Mouse (Mus musculus) heart, postnatal 10 days (tissue): ENCODE measurements at regions not wholly inside any gene's neighbourhood (a gene's known extent, or its start where the extent isn't known, plus 50 kb on each side); places are given as distances from the start of the nearest gene placed in this dataset.

Source experiments
- DNase-seq, 2 experiments: peaks; one replicate each; pipeline ENCODE4 v3.0.0; 2021
- intact Hi-C: fragments of 180-260 bp; cut with DNase I; formaldehyde crosslinking; loops from one replicate; pipeline ENCODE4 v1.15.1; 2025

GRCm38 (mm10) chr12:7382455-7382854 lies 595.0 kb upstream of the Apob start:
- intact Hi-C loops, result no loop called here

DNA sequence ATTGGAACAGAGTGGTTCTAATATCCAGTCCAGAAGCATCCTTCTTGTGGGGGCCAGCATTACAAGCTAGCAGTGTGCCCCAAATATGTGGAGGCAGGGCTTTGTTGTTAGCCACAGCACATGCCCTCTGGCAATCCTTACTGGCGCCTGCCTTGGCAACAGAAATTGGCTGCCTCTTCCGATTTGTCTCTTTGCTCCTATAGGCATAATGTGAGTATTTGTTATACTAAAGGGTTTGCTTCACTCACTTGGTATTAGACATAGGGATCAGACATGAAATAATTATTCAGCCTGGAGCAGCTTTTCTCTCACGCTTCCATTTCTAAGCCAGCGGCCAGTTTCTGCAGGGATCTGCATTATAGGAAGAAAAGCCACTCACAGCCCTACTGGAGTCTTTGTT lies 573.6 kb upstream of the Apob start:
- intact Hi-C loops, result no loop called here
- DNase-seq, result no peak

More at GRCm38 (mm10) chr12:7382455-7382854, 595.0 kb upstream of the Apob start:
- DNase-seq, result no peak

GRCm38 (mm10) chr12:7411810-7412209 lies 565.6 kb upstream of the Apob start:
- intact Hi-C loops, result no loop called here
- no peak for DNase-seq

DNA sequence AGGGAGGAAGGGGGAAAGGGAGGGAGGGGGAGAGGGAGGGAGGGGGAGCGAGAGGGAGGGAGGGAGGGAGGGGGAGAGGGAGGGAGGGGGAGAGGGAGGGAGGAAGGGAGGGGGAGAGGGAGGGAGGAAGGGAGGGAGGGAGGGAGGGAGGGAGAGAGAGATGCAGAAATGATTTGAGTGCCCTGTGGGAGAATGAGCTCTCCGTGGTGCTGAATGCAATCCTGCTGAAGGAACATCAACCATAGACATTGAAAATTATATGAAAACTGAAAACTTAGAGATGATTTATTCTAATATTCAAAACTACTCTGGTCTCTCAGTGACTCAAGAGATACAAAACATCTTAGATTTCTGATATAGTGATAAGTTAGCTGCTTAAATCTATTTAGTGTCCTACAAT lies 557.2 kb upstream of the Apob start:
- intact Hi-C loops, result no loop called here
- peak in 1 of 2 experiments; percentile 10 for DNase-seq

DNA sequence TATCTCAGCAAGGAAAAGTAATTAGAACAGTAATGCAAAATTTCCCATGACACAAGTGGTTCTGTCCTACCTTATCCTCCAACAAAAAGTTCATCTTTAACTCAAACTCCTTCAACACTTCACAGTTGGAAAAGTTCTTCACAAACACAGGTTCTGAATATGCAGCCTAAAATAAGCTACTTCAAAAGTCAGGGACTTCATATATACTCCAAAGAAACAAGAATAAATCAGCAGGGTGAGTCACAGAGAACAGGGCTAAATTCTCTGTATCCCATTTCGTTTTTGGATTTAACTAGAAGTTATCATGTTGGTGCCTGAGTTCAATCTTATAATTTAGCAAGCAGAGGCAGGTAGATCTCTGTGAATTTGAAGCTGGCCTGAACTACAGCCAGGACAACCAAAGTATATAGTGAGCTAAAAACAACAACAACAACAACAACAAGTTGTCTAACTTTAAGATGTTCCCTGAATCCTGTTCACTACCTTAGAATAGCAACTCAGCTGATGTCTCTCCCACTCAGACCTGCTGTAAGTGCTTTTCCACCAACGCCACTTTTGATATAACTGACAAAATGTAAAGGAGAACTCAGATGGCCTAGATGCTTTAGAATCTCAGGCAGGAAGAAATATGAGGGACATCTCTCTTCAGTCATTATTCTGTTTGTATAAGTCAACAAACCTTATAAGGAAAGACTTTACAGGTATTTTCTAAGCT lies 555.5 kb upstream of the Apob start:
- DNase-seq, result no peak
- intact Hi-C loops, result no loop called here

DNA sequence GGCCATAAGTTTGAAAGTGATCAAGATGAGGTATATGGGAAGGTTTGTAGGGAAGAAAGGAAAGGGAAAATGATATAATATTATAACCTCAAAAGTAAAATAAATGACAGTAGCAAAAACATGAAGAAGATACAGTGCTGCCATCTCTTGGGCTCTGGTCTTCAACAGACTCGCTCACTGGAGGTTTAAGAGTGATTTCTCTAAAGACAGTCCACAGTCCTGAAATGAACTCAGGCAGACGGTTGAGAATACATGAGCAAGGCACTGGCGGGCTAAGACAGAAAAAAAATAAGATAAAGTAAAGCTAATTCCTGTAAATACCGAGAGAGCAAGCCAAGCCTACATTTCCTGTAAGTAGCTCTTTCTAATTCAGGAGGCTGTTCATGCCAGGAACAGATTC lies 546.5 kb upstream of the Apob start:
- DNase-seq, result no peak
- intact Hi-C loops, result no loop called here

DNA sequence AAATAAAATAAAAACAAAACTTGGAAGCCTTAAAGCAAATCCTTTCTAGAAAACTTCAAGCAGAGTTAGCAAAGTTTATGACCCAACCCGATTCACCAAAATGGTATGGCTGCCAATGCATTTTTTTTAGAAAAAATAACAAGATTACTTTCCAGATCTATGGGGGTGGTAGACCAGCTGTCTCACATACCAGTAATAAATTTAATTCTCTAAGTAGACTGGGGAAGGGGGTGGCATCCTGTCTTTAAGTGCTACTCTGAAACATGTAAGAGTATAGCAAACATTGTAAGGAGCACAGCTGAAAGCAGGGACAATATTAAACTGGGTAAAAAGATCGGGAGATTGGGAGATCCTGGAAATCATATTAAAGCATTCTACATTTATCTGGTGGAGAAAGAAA lies 532.2 kb upstream of the Apob start:
- intact Hi-C loops, result no loop called here
- no peak for DNase-seq

GRCm38 (mm10) chr12:7450506-7450905 lies 526.9 kb upstream of the Apob start:
- DNase-seq, result no peak
- intact Hi-C loops, result no loop called here

- no peak for DNase-seq
- intact Hi-C loops, result no loop called here
Observed at GRCm38 (mm10) chr12:7457036-7457435, 520.4 kb upstream of the Apob start.

DNA sequence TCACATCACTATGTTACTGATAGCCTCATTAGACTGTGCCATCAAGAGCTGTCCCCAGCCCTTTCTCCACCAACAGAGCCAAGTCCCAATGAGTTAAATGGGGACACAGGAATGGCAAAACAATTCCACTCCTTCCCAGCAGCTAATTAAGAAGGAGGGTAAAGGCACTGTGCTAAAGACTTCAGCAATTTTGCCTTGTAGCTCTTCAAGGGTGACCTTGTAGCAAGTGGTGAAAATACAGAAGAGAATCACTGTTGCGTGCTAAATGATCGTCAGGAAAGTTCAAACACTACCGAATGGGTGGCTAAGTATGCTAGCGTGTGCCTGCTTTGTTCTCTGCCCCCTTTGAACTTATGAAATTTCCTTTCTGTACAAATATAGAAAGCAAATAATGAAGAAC lies 519.9 kb upstream of the Apob start:
- no peak for DNase-seq
- intact Hi-C loops, result no loop called here

DNA sequence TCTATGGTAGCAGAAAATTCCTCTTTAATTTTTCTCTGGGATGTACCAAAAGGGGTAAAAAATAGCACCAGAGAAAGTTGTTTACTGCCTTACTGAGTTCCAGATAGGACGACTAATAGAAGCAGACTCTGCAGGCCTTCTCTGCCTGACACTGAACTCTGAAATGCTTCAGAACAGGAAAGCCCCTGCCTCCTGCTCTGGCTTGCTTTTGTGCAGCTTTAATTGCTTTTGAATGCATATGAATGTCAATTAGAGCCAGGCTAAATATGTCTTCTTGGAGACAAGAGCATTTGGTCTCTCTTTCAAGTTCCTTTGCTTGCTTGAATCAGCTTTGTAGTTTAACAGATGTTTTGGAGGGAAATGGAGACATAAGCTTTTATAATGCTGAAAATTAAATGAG lies 512.5 kb upstream of the Apob start:
- intact Hi-C loops, result no loop called here
- DNase-seq, result no peak

GRCm38 (mm10) chr12:7512579-7513248 lies 464.7 kb upstream of the Apob start:
- no peak for DNase-seq
- intact Hi-C loops, result no loop called here

DNA sequence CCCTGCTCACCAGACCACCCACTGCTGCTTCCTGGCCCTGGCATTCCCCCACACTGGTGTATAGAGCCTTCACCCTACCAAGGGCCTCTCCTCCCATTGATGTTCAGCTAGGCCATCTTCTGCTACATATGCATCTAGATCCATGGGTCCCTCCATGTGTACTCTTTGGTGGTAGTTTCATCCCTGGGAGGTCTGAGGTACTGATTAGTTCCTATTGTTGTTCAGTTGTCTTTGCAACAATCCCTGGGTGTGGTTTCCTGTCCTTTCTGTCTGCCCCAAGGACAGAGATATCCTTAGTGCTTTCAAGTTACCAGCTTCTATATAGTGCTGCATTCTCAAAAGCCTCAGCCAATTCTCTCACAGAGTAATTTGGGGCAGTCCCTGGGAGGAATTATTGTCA lies 440.1 kb upstream of the Apob start:
- DNase-seq, result no peak
- intact Hi-C loops, result no loop called here

DNA sequence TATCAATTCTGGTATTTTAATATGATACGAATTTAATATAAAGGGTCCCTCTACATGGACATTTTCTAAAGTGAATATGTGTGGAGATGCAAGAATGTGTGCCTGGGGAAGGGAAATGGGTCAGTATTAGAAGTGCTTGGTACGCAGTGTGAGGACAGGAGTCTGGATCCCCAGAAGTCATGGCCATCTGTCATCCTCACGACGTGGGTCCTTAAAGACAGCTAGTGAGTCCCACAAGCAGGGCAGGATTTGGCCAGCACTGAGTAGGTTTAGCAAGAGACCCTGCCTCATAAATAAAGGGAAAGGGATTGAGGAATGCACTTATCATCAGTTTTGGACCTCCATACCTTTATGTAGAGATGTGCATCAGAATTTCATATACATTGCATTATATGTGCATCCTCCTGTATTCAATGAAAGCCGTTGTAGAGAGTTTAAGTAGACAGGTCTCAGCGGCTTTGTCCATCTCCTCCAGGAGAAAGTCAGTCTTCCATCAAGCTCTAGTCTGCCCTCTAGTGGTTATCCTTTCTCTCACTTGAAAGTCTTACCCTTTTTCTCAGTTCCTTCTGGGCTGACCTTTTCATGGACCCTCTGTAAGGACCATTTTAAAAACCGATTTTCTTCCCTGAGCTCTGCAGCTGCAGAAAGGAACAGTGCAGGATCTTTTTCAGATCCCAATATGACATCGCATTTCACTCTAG lies 434.0 kb upstream of the Apob start:
- intact Hi-C loops, result loop anchor here (10.0 kb wide), 1 partner anchor 231 kb away; no protein-coding TSS in a partner anchor
- peak; percentile 4 to 33 for DNase-seq

DNA sequence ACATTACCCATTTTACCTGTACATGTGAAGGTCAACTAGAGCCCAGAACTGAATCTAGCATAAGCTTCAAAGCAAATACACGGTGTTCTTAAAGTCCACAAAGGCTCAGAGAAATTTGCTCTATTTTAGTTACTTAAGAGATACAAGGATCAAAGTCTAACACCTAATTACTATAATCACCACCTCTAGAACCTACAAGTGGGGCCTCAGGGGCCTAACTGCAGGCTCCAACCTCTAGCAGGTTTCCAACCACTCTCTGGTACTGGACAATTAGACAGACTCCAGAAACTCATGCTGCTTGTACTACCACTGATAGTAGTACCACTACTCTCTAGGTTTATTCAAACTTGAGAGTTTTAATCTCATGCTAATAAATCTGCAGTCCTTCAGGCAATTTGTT lies 428.7 kb upstream of the Apob start:
- no peak for DNase-seq
- intact Hi-C loops, result loop anchor here (10.0 kb wide), 1 partner anchor 226 kb away; no protein-coding TSS in a partner anchor

DNA sequence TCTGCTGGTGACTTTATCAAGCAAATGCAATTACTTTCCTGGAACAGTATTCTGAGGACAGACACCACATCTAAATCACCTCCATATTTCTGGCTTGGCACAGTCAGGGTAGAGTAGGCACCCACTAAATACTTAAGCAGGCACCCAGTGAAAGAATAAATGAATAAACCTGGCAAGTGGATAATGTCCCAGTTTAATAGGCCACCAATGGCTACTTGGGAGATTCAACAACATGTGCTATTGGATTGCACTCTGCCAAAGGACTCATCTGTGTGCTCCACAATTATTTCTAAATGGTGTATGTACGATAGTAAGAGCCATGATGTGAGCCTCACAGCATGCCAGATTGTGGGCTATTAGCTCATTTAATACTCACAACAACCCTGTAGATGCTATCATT lies 417.2 kb upstream of the Apob start:
- intact Hi-C loops, result no loop called here
- DNase-seq, result no peak

- intact Hi-C loops, result no loop called here
- peak in 1 of 2 experiments; percentile 2 for DNase-seq
Observed at GRCm38 (mm10) chr12:7576081-7576480, 401.4 kb upstream of the Apob start.

DNA sequence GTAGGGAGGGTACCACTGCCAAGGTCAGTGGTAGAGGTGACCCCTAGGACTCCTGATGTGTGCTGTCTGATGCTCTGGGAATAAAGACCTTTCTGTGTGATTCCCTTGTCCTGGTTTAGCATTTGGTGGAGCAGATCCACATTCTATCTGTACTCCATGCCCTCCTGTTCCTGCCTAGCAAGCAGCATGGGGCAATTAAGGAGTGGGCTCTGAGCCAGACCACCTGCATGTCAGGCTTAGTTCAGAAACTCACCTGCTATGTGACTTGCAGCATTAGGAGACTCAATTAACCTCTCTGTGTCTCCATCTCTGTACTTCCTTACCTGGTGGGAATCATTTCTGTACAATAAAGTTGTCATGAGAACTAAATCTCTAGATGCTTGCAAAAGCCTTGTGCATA lies 389.9 kb upstream of the Apob start:
- intact Hi-C loops, result no loop called here
- DNase-seq, result no peak

DNA sequence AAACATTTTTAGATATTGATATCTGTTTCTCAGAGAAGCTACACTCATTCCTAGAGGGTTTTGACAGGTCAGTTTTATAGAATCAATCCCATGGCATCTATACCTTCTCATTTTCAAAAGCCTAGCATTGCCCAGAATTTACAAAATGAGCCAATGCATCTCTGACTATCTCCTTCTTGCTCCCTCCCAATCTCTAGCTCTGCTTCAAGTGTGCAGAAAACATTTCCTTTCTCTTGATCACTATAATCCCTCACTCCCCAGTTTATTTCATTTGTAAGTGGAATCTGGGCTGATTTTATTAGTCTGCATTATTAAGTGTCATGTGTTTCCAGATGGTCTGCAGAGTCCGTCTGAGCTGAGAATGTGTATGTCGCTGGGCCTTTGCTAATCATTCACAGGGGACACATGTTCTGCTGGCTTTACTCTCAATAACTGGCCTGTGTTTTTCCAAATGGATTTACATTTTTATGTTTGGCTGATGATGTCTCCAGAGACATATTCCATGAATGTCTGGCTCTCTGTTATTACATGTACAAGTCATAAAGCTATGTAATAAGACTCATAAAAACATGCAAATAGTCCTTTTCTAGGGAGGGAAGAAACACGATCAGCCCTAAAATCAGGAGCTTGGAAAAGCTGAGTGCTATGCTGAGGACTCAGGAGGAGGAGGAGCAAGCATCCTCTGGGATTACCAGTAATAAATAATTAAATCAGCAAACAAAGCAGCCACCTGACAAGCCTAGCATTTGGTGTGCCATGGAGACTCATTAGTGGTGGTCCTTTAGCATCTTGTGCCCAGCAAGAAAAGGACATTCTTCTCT lies 366.0 kb upstream of the Apob start:
- DNase-seq, result no peak
- intact Hi-C loops, result no loop called here

DNA sequence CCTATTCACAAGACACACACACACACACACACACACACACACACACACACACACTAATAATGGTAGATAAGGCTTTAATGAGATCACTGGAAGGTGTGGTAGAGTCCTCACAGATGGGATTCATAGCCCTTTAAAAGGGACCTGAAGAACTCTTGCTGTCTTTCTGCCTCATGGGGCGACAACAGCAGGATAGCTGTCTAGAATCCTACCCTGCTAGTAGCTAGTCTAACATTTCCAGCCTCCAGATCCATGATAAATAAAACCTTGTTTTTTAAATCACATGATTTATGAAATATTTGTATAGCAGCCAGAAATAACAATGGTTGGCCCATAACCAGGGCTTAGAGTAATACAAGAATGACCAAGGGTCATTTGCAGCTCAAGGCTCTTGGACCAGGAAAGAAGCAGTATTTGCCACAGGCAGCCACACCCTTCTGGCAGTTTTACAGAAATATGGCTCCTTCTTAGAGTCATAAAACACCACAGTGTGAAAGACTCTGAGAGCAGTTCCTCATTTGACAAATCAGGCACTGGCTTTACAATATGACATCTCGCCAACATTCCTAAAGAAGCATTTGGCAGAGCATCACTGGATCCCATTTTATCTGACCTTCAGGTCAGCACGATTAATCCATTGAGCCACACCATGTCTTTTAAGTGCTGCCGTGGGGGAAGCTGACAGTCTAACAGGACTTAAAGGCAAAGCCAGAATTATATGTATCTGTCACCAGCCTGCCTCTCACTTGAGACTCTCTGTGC lies 340.9 kb upstream of the Apob start:
- intact Hi-C loops, result no loop called here

More for the DNA sequence above, 340.9 kb upstream of the Apob start:
- peak; percentile 43 to 60 for DNase-seq
